Mouse (Mus musculus) hindbrain, embryonic 10.5 days (tissue): Measurements from ENCODE around the gene Zmym4. TPM values are rescaled to one million over a fixed set of nuclear protein-coding genes. Genes with fewer than 3 reads are reported as not detected.

ENCODE experiments used
- DNase-seq: peaks from one replicate; pipeline ENCODE4 v3.0.0-alpha.2; 2017; ENCODE audit warnings: low spot score
- H3K27ac ChIP-seq: fragments of 300-500 bp; sonication (generic); 2 replicates; pipeline ENCODE4 v1.5.1; 2016; ENCODE audit warnings: mild to moderate bottlenecking, moderate library complexity
- H3K27me3 ChIP-seq: fragments of 300-500 bp; sonication (generic); 2 replicates; pipeline ENCODE4 v1.6.1; 2016; ENCODE audit warnings: mild to moderate bottlenecking; ENCODE audit not compliant: poor library complexity, insufficient read depth, severe bottlenecking
- H3K36me3 ChIP-seq: fragments of 300-500 bp; sonication (generic); 2 replicates; pipeline ENCODE4 v1.6.1; 2016; ENCODE audit warnings: mild to moderate bottlenecking, moderate library complexity
- H3K4me1 ChIP-seq: fragments of 300-500 bp; sonication (generic); replicated peaks from 2 replicates; pipeline ENCODE4 v1.6.1; 2016; ENCODE audit warnings: mild to moderate bottlenecking
- H3K4me3 ChIP-seq: fragments of 300-500 bp; sonication (generic); 2 replicates; pipeline ENCODE4 v1.5.1; 2016; ENCODE audit warnings: mild to moderate bottlenecking, moderate library complexity
- H3K9me3 ChIP-seq: fragments of 300-500 bp; sonication (generic); 2 replicates; pipeline ENCODE4 v1.6.1; 2016; ENCODE audit warnings: mild to moderate bottlenecking, moderate library complexity
- WGBS: fragments of 180-500 bp; shearing (Covaris S2); methylation state at CpG from one replicate; pipeline ENCODE4 v1.1.7; 2016; 5-methylcytosine and 5-hydroxymethylcytosine counted together
- polyA plus RNA-seq: library from polyadenylated mRNA; unstranded; fragments of >200 nt; fragmentation: Nextera tagmentation; extraction: Ambion mirVana; gene quantifications from 2 replicates; pipeline ENCODE4 v1.2.1, GENCODE M21; 2016

Zmym4 gene
- polyA plus RNA-seq, 1 experiment from 2014 or later: 24.3 TPM

- H3K36me3 ChIP-seq: peaks cover 88% of the 10 kb centered on the region
- WGBS: 92% methylated on average over 5 of the region's 5 CpGs
Observed at GRCm38 (mm10) chr4:126879560-126880275, 88.2 kb downstream of the Zmym4 start.

GRCm38 (mm10) chr4:126872717-126873116 lies 95.2 kb downstream of the Zmym4 start:
- WGBS: 82% methylated on average over 7 of the region's 7 CpGs
- no peaks in the 10 kb centered on the region for H3K9me3 ChIP-seq
- no peaks in the 10 kb centered on the region for H3K4me1 ChIP-seq
- H3K27ac ChIP-seq: no peak overlapping the region
- no peak for DNase-seq
- no peaks in the 10 kb centered on the region for H3K27me3 ChIP-seq
- H3K36me3 ChIP-seq: peaks cover 87% of the 10 kb centered on the region
- no peak overlapping the region for H3K4me3 ChIP-seq

More at GRCm38 (mm10) chr4:126879560-126880275, 88.2 kb downstream of the Zmym4 start:
- H3K9me3 ChIP-seq: no peaks in the 10 kb centered on the region
- no peak overlapping the region for H3K4me3 ChIP-seq
- no peak for DNase-seq
- no peaks in the 10 kb centered on the region for H3K27me3 ChIP-seq
- no peaks in the 10 kb centered on the region for H3K4me1 ChIP-seq
- no peak overlapping the region for H3K27ac ChIP-seq

GRCm38 (mm10) chr4:126868699-126869098 lies 99.2 kb downstream of the Zmym4 start:
- no peaks in the 10 kb centered on the region for H3K4me1 ChIP-seq
- no peak overlapping the region for H3K27ac ChIP-seq
- DNase-seq: no peak
- no peaks in the 10 kb centered on the region for H3K27me3 ChIP-seq
- no peaks in the 10 kb centered on the region for H3K9me3 ChIP-seq
- H3K4me3 ChIP-seq: no peak overlapping the region
- 93% methylated on average over 12 of the region's 12 CpGs for WGBS
- H3K36me3 ChIP-seq: peaks cover 87% of the 10 kb centered on the region

- DNase-seq: no peak
- 91% methylated on average over 11 of the region's 11 CpGs for WGBS
Observed at GRCm38 (mm10) chr4:126861514-126862266, 106.2 kb downstream of the Zmym4 start.

GRCm38 (mm10) chr4:126860268-126860986 lies 107.5 kb downstream of the Zmym4 start:
- peaks cover 77% of the 10 kb centered on the region for H3K36me3 ChIP-seq

More at GRCm38 (mm10) chr4:126861514-126862266, 106.2 kb downstream of the Zmym4 start:
- no peak overlapping the region for H3K4me3 ChIP-seq
- no peaks in the 10 kb centered on the region for H3K4me1 ChIP-seq
- no peak overlapping the region for H3K27ac ChIP-seq
- H3K9me3 ChIP-seq: no peaks in the 10 kb centered on the region
- peaks cover 82% of the 10 kb centered on the region for H3K36me3 ChIP-seq
- H3K27me3 ChIP-seq: no peaks in the 10 kb centered on the region

GRCm38 (mm10) chr4:126852971-126853370 lies 115.0 kb downstream of the Zmym4 start:
- H3K36me3 ChIP-seq: peaks cover 73% of the 10 kb centered on the region
- DNase-seq: no peak
- no peaks in the 10 kb centered on the region for H3K9me3 ChIP-seq
- H3K27me3 ChIP-seq: no peaks in the 10 kb centered on the region
- WGBS: 68% methylated on average over 11 of the region's 11 CpGs
- no peaks in the 10 kb centered on the region; the same call in 1 of the 2 replicates for H3K4me1 ChIP-seq
- H3K4me3 ChIP-seq: no peak overlapping the region
- no peak overlapping the region for H3K27ac ChIP-seq

More at GRCm38 (mm10) chr4:126860268-126860986, 107.5 kb downstream of the Zmym4 start:
- no peak overlapping the region for H3K27ac ChIP-seq
- no peak overlapping the region for H3K4me3 ChIP-seq
- no peaks in the 10 kb centered on the region for H3K4me1 ChIP-seq
- no peaks in the 10 kb centered on the region for H3K9me3 ChIP-seq
- DNase-seq: no peak
- WGBS: 92% methylated on average over 9 of the region's 9 CpGs
- H3K27me3 ChIP-seq: no peaks in the 10 kb centered on the region

GRCm38 (mm10) chr4:126850778-126851080 lies 117.2 kb downstream of the Zmym4 start:
- WGBS: 75% methylated on average over 4 of the region's 4 CpGs
- no peaks in the 10 kb centered on the region for H3K27me3 ChIP-seq
- H3K36me3 ChIP-seq: peaks cover 85% of the 10 kb centered on the region
- no peaks in the 10 kb centered on the region; the same call in 1 of the 2 replicates for H3K4me1 ChIP-seq
- H3K27ac ChIP-seq: no peak overlapping the region
- DNase-seq: no peak
- no peak overlapping the region for H3K4me3 ChIP-seq
- H3K9me3 ChIP-seq: no peaks in the 10 kb centered on the region

GRCm38 (mm10) chr4:126850019-126850777 lies 117.7 kb downstream of the Zmym4 start:
- no peaks in the 10 kb centered on the region for H3K9me3 ChIP-seq
- H3K27me3 ChIP-seq: no peaks in the 10 kb centered on the region
- H3K27ac ChIP-seq: no peak overlapping the region
- no peaks in the 10 kb centered on the region; the same call in 1 of the 2 replicates for H3K4me1 ChIP-seq
- DNase-seq: no peak
- 88% methylated on average over 7 of the region's 7 CpGs for WGBS
- H3K36me3 ChIP-seq: peaks cover 88% of the 10 kb centered on the region
- no peak overlapping the region for H3K4me3 ChIP-seq

- H3K27ac ChIP-seq: no peak overlapping the region
- peaks cover 82% of the 10 kb centered on the region for H3K36me3 ChIP-seq
- H3K9me3 ChIP-seq: no peaks in the 10 kb centered on the region
- H3K27me3 ChIP-seq: no peaks in the 10 kb centered on the region
- no peak overlapping the region for H3K4me3 ChIP-seq
- no peaks in the 10 kb centered on the region for H3K4me1 ChIP-seq
- 69% methylated on average over 7 of the region's 7 CpGs for WGBS
- no peak for DNase-seq
Observed at GRCm38 (mm10) chr4:126846971-126847370, 121.0 kb downstream of the Zmym4 start.

GRCm38 (mm10) chr4:126845664-126846063 lies 122.3 kb downstream of the Zmym4 start:
- H3K4me1 ChIP-seq: no peaks in the 10 kb centered on the region
- no peaks in the 10 kb centered on the region for H3K27me3 ChIP-seq
- H3K4me3 ChIP-seq: no peak overlapping the region
- no peak overlapping the region for H3K27ac ChIP-seq
- WGBS: 85% methylated on average over 4 of the region's 4 CpGs
- peaks cover 82% of the 10 kb centered on the region for H3K36me3 ChIP-seq
- H3K9me3 ChIP-seq: no peaks in the 10 kb centered on the region
- DNase-seq: no peak

- H3K4me1 ChIP-seq: no peaks in the 10 kb centered on the region
- H3K36me3 ChIP-seq: peaks cover 74% of the 10 kb centered on the region
- WGBS: 60% methylated on average over 3 of the region's 3 CpGs
- H3K27me3 ChIP-seq: no peaks in the 10 kb centered on the region
- no peak for DNase-seq
- no peak overlapping the region for H3K4me3 ChIP-seq
- no peaks in the 10 kb centered on the region for H3K9me3 ChIP-seq
- H3K27ac ChIP-seq: no peak overlapping the region
Observed at GRCm38 (mm10) chr4:126842911-126843310, 125.0 kb downstream of the Zmym4 start.

GRCm38 (mm10) chr4:126840996-126841560 lies 126.9 kb downstream of the Zmym4 start:
- DNase-seq: no peak

More at GRCm38 (mm10) chr4:126840996-126841560, 126.9 kb downstream of the Zmym4 start:
- Histone ChIP-seq H3K4me1 (peaks cover 4% of the 10 kb centered on the region; the same call in 1 of the 2 replicates), H3K27ac (no peak overlapping the region), H3K36me3 (peaks cover 71% of the 10 kb centered on the region), H3K27me3 (no peaks in the 10 kb centered on the region), H3K9me3 (no peaks in the 10 kb centered on the region), H3K4me3 (no peak overlapping the region)
- 91% methylated on average over 15 of the region's 15 CpGs for WGBS
